Mouse (Mus musculus) embryonic fibroblast, embryonic 13.5 days (primary cell): ENCODE data around the gene Hmga1.

Source experiments
- CTCF ChIP-seq: IDR thresholded peaks from 2 replicates; pipeline ENCODE4 v1.5.1; 2011; ENCODE audit warnings: mild to moderate bottlenecking, control low read depth, low read length, moderate library complexity, borderline replicate concordance; ENCODE audit not compliant: insufficient read depth
- POLR2A ChIP-seq: IDR thresholded peaks from 2 replicates; pipeline ENCODE4 v1.6.1; 2011; ENCODE audit warnings: low read depth, mild to moderate bottlenecking, control low read depth, low read length, moderate library complexity

DNA sequence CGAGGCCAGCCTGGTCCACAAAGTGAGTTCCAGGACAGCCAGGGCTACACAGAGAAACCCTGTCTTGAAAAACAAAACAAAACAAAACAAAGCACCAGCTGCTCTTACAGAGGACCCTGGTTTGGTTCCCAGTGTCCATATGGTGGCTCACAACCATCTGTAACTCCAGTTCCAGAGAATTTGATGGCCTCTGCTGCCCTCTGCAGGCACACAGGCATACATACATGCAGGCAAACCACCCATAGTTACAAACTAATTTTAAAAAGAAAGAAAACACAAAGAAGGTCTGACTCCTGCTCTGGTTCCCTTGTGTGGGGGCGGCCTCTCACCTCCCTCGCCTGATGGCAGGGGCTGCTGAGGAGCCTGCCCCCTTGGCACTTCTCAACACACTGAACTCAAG is 22.9 kb upstream of the Hmga1 start:
- TF ChIP-seq POLR2A (no peak), CTCF (no peak)
